Mouse (Mus musculus) heart, postnatal 0 days (tissue): ENCODE measurements around the gene Erbb2.

Source experiments
- CTCF ChIP-seq: IDR thresholded peaks from 2 replicates; pipeline ENCODE4 v1.5.1; 2016; ENCODE audit warnings: antibody characterized with exemption, control low read depth, low read depth
- EP300 ChIP-seq: IDR thresholded peaks from 2 replicates; pipeline ENCODE4 v1.6.1; 2016; ENCODE audit warnings: antibody characterized with exemption, low read depth

DNA sequence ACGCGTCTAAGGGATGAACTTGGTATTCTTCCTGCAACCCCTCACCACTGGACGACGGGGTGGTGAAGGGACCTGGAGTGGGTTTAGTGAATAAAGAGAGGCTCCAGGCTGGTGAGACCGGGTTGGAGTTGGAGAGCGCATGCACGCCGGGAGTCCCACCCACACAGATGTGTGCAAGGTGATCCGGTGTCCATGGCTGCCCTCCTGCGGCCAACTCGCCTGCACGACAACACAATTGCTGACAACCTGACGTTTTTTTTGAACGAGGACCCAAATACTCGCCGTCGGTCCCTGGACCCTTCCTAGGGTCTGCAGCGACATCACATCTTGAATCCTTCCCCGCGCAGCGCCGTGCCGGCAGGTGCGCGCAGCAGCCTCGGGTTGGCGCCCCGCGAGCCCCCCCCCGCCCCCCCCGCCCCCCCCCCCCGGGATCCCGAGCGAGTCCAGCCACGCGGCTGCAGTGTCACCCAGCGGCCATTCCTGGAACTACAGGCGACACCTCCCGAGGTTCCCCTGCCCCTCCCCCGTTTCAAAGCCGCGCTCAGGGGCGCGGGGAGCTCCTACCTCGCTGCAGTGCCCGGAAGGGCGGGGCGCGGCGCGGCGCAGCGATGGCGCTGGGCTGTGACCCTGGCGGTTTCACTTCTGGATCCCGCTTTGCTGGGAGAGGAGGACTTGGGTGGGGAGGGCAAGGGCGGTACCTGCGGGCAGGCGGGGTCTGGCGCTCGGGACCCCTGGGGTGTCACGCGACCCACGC is 45.3 kb downstream of the Erbb2 start:
- TF ChIP-seq CTCF (peak; percentile 54), EP300 (no peak)
